Mouse (Mus musculus) frontal cortex, adult (tissue): ENCODE measurements at regions not wholly inside any gene's neighbourhood (a gene's known extent, or its start where the extent isn't known, plus 50 kb on each side); places are given as distances from the start of the nearest gene placed in this dataset.

Experiments
- ATAC-seq: cut with Nextera tagmentation; 2 replicates; pipeline ENCODE4 v1.9.2; 2017; ENCODE audit warnings: mild to moderate bottlenecking, moderate library complexity, mixed read lengths; ENCODE audit not compliant: low TSS enrichment

- ATAC-seq, result no peak
Measured at GRCm38 (mm10) chr1:119124063-119124462, 70.6 kb upstream of the Gli2 start.

GRCm38 (mm10) chr1:119123402-119123801 lies 70.0 kb upstream of the Gli2 start:
- no peak for ATAC-seq

GRCm38 (mm10) chr1:119122975-119123374 lies 69.6 kb upstream of the Gli2 start:
- ATAC-seq, result no peak

GRCm38 (mm10) chr1:119119863-119120569 lies 66.6 kb upstream of the Gli2 start:
- no peak for ATAC-seq

GRCm38 (mm10) chr1:119115106-119115674 lies 61.8 kb upstream of the Gli2 start:
- ATAC-seq, result no peak

GRCm38 (mm10) chr1:119108578-119108977 lies 55.2 kb upstream of the Gli2 start:
- ATAC-seq, result no peak

GRCm38 (mm10) chr1:119106246-119106975 lies 53.0 kb upstream of the Gli2 start:
- no peak for ATAC-seq
